Mouse (Mus musculus) olfactory bulb, adult 2 months (tissue): ENCODE data around the gene Ints6. TPM values are rescaled to one million over a fixed set of nuclear protein-coding genes. Genes with fewer than 3 reads are reported as not detected.
A peak's percentile ranks its signal among the peaks of the same experiment; 100 is the strongest.

Experiments used
- H3K27ac ChIP-seq: fragments of 200-500 bp; 2 replicates; pipeline ENCODE4 v1.5.1; 2012; ENCODE audit warnings: low read depth, low read length; ENCODE audit not compliant: insufficient read depth
- H3K4me1 ChIP-seq: fragments of 200-500 bp; 2 replicates; pipeline ENCODE4 v1.6.1; 2012; ENCODE audit warnings: low read length; ENCODE audit not compliant: control insufficient read depth, insufficient read depth
- H3K4me3 ChIP-seq: fragments of 200-500 bp; 2 replicates; pipeline ENCODE4 v1.5.1; 2012; ENCODE audit warnings: mild to moderate bottlenecking, low read depth, low read length, moderate library complexity; ENCODE audit not compliant: insufficient read depth
- CTCF ChIP-seq: fragments of 200-500 bp; IDR thresholded peaks from 2 replicates; pipeline ENCODE4 v1.5.1; 2012; ENCODE audit warnings: low read depth, mild to moderate bottlenecking, low read length, moderate library complexity; ENCODE audit not compliant: insufficient read depth
- POLR2A ChIP-seq: fragments of 200-500 bp; IDR thresholded peaks from 2 replicates; pipeline ENCODE4 v1.6.1; 2012; ENCODE audit warnings: mild to moderate bottlenecking, low read depth, low read length, moderate library complexity; ENCODE audit not compliant: insufficient read depth
- WGBS: fragments of 180-500 bp; shearing (Covaris S2); methylation state at CpG from one replicate; pipeline ENCODE4 v1.1.7; 2018; 5-methylcytosine and 5-hydroxymethylcytosine counted together
- polyA plus RNA-seq: library from polyadenylated mRNA; stranded (reverse); fragments of >200 nt; gene quantifications from 2 replicates; pipeline ENCODE4 v1.2.4, GENCODE M21; 2012; ENCODE audit warnings: low replicate concordance; ENCODE audit not compliant: missing spikeins, insufficient read depth, insufficient read length

Ints6 gene
- polyA plus RNA-seq = not detected in 2 replicates

- Histone ChIP-seq H3K4me1 (peaks cover 2% of the 10 kb centered on the region; the same call in 1 of the 2 replicates), H3K27ac (peak within 1 kb of the TSS; percentile 98), H3K4me3 (peak within 1 kb of the TSS; percentile 100)
- TF ChIP-seq CTCF (no peak), POLR2A (peak; percentile 98)
- under 1% methylated on average over 72 of the region's 72 CpGs for WGBS
Observed at GRCm38 (mm10) chr14:62761036-62761881, at the start of gene Ints6. Gene Ints6, minus strand, starts transcription at chr14:62761169.

GRCm38 (mm10) chr14:62808661-62809523 is 47.9 kb upstream of the Ints6 start:
- 90% methylated on average over 7 of the region's 7 CpGs for WGBS
- TF ChIP-seq CTCF (no peak), POLR2A (no peak)
- Histone ChIP-seq H3K27ac (no peak overlapping the region), H3K4me3 (no peak overlapping the region), H3K4me1 (peaks cover 2% of the 10 kb centered on the region; the same call in 1 of the 2 replicates)

GRCm38 (mm10) chr14:62806921-62807320 is 46.0 kb upstream of the Ints6 start:
- Histone ChIP-seq H3K27ac (no peak overlapping the region), H3K4me3 (no peak overlapping the region), H3K4me1 (no peaks in the 10 kb centered on the region)
- 82% methylated on average over 3 of the region's 3 CpGs for WGBS
- TF ChIP-seq CTCF = no peak
- TF ChIP-seq POLR2A = no peak

GRCm38 (mm10) chr14:62803204-62803603 is 42.2 kb upstream of the Ints6 start:
- no peak for TF ChIP-seq POLR2A
- no peak for TF ChIP-seq CTCF
- WGBS = 90% methylated on average over 5 of the region's 5 CpGs
- Histone ChIP-seq H3K4me1 (peaks cover 2% of the 10 kb centered on the region; the same call in 1 of the 2 replicates), H3K4me3 (no peak overlapping the region), H3K27ac (no peak overlapping the region)

- Histone ChIP-seq H3K27ac (no peak overlapping the region), H3K4me1 (peaks cover 2% of the 10 kb centered on the region; the same call in 1 of the 2 replicates), H3K4me3 (no peak overlapping the region)
- WGBS = 70% methylated on average over 3 of the region's 3 CpGs
- TF ChIP-seq CTCF (no peak), POLR2A (no peak)
Observed at GRCm38 (mm10) chr14:62800791-62801190, 39.8 kb upstream of the Ints6 start.

- Histone ChIP-seq H3K4me1 (peaks cover 2% of the 10 kb centered on the region; the same call in 1 of the 2 replicates), H3K27ac (no peak overlapping the region), H3K4me3 (no peak overlapping the region)
- TF ChIP-seq CTCF = no peak
- TF ChIP-seq POLR2A = no peak
- WGBS = 17% methylated on average over 4 of the region's 4 CpGs
Observed at GRCm38 (mm10) chr14:62798608-62799101, 37.7 kb upstream of the Ints6 start.

- Histone ChIP-seq H3K4me3 (no peak overlapping the region), H3K4me1 (peaks cover 2% of the 10 kb centered on the region; the same call in 1 of the 2 replicates), H3K27ac (no peak overlapping the region)
- 90% methylated on average over 7 of the region's 7 CpGs for WGBS
- TF ChIP-seq CTCF (no peak), POLR2A (no peak)
Observed at GRCm38 (mm10) chr14:62795719-62796118, 34.8 kb upstream of the Ints6 start.

- H3K27ac ChIP-seq = no peak overlapping the region
- no peak overlapping the region for H3K4me3 ChIP-seq
- H3K4me1 ChIP-seq = no peaks in the 10 kb centered on the region
- TF ChIP-seq POLR2A (no peak), CTCF (no peak)
- WGBS = 81% methylated on average over 4 of the region's 4 CpGs
Observed at GRCm38 (mm10) chr14:62789282-62789681, 28.3 kb upstream of the Ints6 start.
